In genomic region chr8:113882558-113882957, GRCm38 (mm10) we compare ENCODE assay signal across 31 mouse cellular contexts. TPM values are rescaled to one million over a fixed set of nuclear protein-coding genes. Genes with fewer than 3 reads are reported as not detected.
"Had no signal": no experiment of that assay in that cellular context is flagged by ENCODE, and none has a peak within 500 bp of the region (broad histone marks: within the 10 kb centered on the region; RNA-seq: fewer than 3 reads in every experiment).

No protein-coding gene starts in this region.

- ATAC-seq: forebrain, embryonic 13.5 days; forebrain, embryonic 14.5 days; forebrain, embryonic 15.5 days; forebrain, embryonic 16.5 days; forebrain, postnatal 0 days had no signal

- H3K36me3 ChIP-seq: embryonic facial prominence, embryonic 10.5 days; embryonic facial prominence, embryonic 12.5 days; embryonic facial prominence, embryonic 13.5 days; embryonic facial prominence, embryonic 15.5 days; forebrain, embryonic 10.5 days; forebrain, embryonic 12.5 days; forebrain, embryonic 15.5 days had no signal

- H3K4me3 ChIP-seq: embryonic facial prominence, embryonic 10.5 days; embryonic facial prominence, embryonic 12.5 days; embryonic facial prominence, embryonic 13.5 days; embryonic facial prominence, embryonic 15.5 days; erythroblast, embryonic 14.5 days; forebrain, embryonic 10.5 days; forebrain, embryonic 12.5 days; forebrain, embryonic 13.5 days; forebrain, embryonic 15.5 days; gastrocnemius, adult 2 months had no signal

- H3K4me1 ChIP-seq: embryonic facial prominence, embryonic 12.5 days; embryonic facial prominence, embryonic 15.5 days had no signal

- H3K9ac ChIP-seq: embryonic facial prominence, embryonic 12.5 days; embryonic facial prominence, embryonic 13.5 days; embryonic facial prominence, embryonic 15.5 days; forebrain, embryonic 12.5 days; forebrain, embryonic 13.5 days; forebrain, embryonic 15.5 days; forebrain, postnatal 0 days had no signal

- H3K9me3 ChIP-seq: embryonic facial prominence, embryonic 10.5 days; embryonic facial prominence, embryonic 12.5 days; embryonic facial prominence, embryonic 13.5 days; embryonic facial prominence, embryonic 15.5 days; forebrain, embryonic 12.5 days; forebrain, embryonic 13.5 days; forebrain, embryonic 15.5 days had no signal

- DNase-seq: cerebellum, adult 18-20 months; cerebellum, adult 2 months; cerebellum, adult 8-10 months; cerebellum, adult 9-10 months; cerebellum, adult 9-11 months; cerebellum, postnatal 10 days; cerebellum, postnatal 14 days; cerebellum, postnatal 25 days; cerebellum, postnatal 36 days; embryo, embryonic 11 days; forebrain, postnatal 0 days; gastrocnemius, adult 2 months; gastrocnemius, postnatal 10 days; gastrocnemius, postnatal 14 days; gastrocnemius, postnatal 25 days; gastrocnemius, postnatal 36 days; heart, adult 18-20 months had no signal

- H3K27me3 ChIP-seq: embryonic facial prominence, embryonic 12.5 days; embryonic facial prominence, embryonic 13.5 days; embryonic facial prominence, embryonic 15.5 days; forebrain, embryonic 13.5 days; forebrain, embryonic 15.5 days had no signal

- H3K27ac ChIP-seq: embryonic facial prominence, embryonic 10.5 days; embryonic facial prominence, embryonic 12.5 days; embryonic facial prominence, embryonic 13.5 days; embryonic facial prominence, embryonic 15.5 days; forebrain, embryonic 10.5 days; forebrain, embryonic 12.5 days; forebrain, embryonic 13.5 days; forebrain, embryonic 15.5 days; gastrocnemius, adult 2 months had no signal

- H3K4me2 ChIP-seq: embryonic facial prominence, embryonic 12.5 days; embryonic facial prominence, embryonic 13.5 days; embryonic facial prominence, embryonic 15.5 days; forebrain, embryonic 12.5 days; forebrain, embryonic 13.5 days; forebrain, embryonic 15.5 days had no signal

RNA-seq across cellular contexts. Expression of gene Adamts18, which starts 34.0 kb away (rescaled TPM):
- total RNA-seq: common myeloid progenitor, adult 5-6 weeks; gastrocnemius, adult 18-20 months; granulocyte monocyte progenitor cell, adult 5-6 weeks had no signal
- polyA plus RNA-seq: erythroblast, embryonic 14.5 days had no signal
